Mouse (Mus musculus) urinary bladder, adult 18-20 months (tissue): ENCODE data around the gene Celsr3.

ENCODE experiments used
- DNase-seq, 2 experiments: peaks; one replicate each; pipeline ENCODE4 v3.0.0; 2022; ENCODE audit warnings: low spot score in 2 of 2, mixed read lengths in 2 of 2

The Celsr3 gene

DNA sequence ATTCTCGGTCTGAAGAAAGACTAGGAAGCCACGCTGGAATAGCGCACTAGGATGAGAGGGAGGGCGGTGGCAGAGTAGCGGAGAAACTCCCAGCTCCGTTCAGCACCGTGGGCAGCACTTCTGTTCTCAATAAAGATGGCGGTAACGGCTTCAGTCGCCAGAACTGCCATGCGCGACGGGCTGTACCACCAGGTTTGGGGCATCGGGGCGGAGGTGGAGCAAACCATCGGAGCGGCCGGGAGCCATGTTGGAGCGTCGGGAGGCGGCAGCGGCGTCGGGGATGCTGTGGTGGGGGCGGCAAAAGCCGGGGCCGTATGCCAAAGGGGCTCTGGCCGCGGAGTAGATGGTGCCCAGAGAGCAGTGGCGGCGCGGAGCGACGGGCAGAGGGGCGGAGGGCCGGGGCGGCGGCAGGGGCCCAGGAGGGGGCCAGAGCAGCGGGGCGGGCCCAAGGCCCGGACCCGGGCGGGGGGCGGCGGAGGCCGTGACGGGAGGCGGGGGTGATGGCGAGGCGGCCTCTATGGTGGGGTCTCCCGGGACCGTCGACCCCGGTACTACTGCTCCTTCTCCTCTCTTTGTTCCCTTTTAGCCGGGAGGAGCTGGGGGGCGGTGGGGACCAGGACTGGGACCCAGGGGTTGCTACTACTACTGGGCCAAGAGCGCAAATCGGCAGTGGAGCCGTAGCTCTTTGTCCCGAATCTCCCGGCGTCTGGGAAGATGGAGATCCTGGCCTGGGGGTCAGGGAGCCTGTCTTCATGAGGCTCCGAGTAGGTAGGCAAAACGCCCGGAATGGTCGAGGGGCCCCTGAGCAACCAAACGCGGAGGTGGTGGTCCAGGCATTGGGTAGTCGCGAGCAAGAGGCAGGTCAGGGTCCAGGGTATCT is at the start of gene Celsr3:
TSS of gene Celsr3 (plus strand) at position 501 of the 880 bp plus-strand sequence.
- DNase-seq = no peak

DNA sequence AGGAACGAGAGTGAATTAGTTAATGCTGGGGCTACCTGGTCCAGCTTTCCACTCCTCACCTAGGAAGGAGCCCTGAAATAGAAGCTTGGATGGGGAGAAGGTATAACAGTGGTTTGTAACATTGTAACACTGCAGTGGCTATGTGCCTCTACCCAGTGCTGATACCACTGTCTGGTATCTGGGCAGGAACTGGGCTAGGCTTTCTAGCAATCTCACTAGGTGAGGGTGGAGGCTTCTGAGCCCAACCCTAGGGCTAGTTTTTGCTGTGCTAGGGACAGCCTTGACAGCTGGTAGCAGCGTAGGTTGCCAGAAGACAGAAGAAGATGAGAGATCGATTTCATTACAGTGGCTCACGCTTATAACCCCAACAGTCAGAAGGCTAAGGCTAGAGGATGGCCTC is 49.5 kb upstream of the Celsr3 start:
- no peak for DNase-seq

- DNase-seq = no peak
Measured at GRCm38 (mm10) chr9:108777276-108777675, 48.8 kb upstream of the Celsr3 start.

DNA sequence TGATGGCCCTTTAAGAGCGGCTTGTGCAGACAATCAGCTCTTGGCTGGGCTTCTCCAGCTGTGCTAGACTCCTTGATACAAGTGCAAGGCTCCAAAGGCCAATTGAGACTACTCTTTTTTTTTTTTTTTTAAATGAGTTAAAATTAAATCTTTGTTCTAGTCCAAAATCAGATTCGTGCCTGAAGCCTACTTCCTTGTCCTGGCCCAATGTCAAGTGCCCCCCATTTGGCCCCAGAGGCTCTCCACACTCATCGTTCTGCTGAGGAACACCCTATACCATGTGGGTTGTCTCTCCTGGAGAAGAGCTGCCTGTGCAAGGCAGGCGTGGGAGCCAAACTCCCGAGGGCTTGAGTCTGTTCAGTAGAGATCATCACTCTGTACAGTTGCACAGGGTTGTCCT is 45.2 kb upstream of the Celsr3 start:
- no peak for DNase-seq

DNA sequence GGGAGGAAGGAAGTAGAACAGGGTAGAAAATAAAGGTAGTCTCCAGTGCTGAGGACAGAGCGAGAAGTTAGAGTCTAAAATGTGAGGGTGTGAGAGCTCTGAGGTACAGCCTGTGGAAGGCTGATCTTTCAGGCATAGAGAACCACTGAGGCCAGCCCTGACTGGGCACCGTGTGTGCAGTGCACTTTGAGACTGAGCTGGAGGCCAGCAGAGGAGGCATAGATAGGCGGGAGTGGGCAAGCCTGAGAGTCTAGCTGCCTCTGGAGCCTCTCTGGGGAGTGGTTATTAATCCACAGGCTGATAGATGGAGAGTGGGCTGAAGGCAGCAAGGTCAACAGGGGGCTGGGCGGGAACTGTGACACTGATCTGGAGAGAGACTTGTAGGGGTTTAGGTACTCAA is 44.2 kb upstream of the Celsr3 start:
- DNase-seq = no peak

- DNase-seq = no peak
Measured at GRCm38 (mm10) chr9:108782836-108783547, 43.1 kb upstream of the Celsr3 start.

GRCm38 (mm10) chr9:108783548-108784463 is 42.3 kb upstream of the Celsr3 start, which contains the start of gene Ip6k2:
Gene Ip6k2, plus strand, starts transcription at chr9:108783796.
- DNase-seq = peak; percentile 86 to 94

GRCm38 (mm10) chr9:108785416-108785815 is 40.7 kb upstream of the Celsr3 start:
- DNase-seq = no peak

GRCm38 (mm10) chr9:108786494-108786893 is 39.6 kb upstream of the Celsr3 start:
- no peak for DNase-seq

DNA sequence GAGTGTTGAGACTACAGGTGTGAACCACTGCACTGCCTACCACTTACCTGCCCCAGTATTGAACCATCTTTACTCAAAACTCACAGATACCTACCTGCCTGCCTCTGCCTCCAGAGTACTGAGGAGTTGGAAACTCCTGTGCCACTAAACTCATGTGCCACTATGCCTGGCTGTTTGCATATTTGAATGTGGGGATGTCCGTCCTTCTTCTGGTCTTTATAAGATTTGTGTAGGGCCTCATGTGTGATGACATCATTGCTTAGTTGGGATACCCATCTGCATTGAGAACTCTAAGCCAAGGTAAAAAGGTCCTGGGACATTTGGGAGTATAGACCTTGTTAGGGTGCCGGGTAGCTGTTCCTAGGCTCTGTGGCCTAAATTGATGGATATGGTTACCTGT is 39.0 kb upstream of the Celsr3 start:
- no peak for DNase-seq

DNA sequence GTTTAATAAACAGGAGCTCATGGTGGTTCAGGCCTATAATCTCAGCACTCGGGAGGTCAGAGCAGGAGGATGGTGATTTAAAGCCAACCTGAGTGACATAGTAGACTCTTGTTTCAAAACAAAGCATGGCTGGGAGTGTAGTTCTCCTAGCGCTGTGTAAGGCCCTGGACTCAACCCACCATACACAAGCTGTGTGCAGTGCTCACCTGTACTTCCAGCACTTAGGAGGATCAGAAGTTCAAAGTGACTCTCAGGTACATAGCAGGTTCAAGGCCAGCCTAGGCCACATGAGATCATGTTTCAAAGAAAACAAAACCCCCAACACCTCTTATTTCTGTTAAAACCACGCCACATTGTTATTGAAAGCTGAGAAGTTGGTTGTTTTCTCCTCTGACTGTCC is 37.4 kb upstream of the Celsr3 start:
- DNase-seq = no peak

DNA sequence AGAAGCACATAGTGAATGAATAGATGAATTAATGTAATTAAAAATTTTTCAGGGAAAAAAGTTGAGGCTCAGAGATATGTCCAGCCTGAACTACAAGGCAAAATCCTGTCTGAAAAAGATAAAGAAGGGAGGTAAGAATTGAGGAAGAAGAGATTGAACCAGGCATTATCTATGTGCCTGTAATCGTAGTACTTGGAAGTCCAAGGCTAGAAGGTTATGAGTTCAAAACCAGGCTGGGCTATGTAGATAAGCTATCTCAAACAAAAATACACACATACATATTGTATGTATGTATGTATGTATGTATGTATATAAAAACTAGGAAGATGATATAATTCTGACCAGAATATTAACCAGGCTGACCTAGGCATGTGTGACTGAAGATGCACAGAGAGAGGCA is 33.8 kb upstream of the Celsr3 start:
- DNase-seq = no peak

- no peak for DNase-seq
Measured at GRCm38 (mm10) chr9:108792730-108793129, 33.4 kb upstream of the Celsr3 start.

DNA sequence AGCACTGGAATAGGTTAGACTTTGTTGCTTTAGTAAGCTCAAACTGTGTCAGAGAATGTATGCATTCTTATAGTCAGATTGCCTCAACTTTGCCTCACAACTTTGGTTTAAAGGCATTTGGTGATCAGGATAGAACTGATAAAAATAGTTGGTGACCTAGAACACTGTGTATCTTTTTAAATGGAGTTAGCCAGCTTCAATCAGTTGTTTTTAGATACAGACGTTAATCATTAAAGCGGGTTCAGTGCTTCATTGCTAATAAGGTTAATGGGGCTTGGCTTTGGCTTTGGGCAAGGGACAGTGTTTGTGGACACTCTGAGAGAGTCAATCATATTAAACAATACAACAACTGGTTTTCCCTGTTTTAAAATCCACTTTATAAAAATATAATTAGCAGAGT is 30.8 kb upstream of the Celsr3 start:
- DNase-seq = no peak

DNA sequence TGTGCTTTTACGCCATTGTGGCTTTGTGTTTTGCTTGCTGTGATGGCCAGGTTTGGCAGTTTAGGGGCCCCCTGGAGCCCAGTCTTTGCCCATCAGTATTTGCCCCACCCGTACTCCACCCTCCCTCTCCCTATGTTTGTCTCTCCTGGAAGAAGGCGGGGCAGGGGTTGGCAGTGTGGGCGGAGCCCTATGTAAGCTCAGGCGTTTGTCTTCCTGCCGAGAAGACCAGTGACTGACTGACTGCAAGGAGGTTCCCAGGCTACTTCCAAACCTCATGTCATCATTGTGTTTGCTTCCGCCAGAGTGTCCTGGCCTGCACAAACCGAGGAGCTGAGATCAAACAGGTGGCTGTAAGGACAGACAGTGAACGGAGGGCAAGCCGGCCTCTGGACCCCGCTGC is 30.4 kb upstream of the Celsr3 start:
- peak; percentile 50 to 61 for DNase-seq

DNA sequence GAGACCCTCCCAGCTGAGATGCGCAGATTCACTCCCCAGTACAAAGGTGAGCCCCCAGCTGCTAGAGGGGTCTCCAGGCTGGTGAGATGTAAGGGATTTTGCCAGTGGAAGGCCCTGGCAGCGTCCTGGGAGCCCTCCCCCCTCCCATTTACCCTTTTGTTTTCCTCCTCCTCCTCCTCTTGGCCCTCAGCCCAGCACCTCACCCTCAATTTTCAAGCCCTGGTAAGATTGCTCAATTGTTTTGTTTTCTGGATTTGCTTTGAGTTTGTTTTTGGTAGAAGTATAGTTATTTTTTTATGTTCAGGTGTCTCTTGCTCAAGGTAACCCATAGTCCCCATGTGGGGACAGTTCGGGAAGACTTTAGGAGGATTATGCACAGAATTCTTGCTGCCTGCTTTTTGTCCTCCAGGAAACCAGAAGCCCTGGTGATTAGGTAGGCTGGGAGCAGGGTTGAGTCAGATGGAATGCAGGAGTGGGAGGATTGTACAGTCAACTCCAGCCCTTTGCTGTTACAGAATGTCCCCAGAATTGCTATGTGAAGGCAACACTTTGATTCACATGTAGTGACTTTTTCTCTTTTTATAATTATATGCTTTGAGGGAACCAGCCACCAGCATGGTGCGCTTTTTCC is 29.7 kb upstream of the Celsr3 start:
- no peak for DNase-seq

DNA sequence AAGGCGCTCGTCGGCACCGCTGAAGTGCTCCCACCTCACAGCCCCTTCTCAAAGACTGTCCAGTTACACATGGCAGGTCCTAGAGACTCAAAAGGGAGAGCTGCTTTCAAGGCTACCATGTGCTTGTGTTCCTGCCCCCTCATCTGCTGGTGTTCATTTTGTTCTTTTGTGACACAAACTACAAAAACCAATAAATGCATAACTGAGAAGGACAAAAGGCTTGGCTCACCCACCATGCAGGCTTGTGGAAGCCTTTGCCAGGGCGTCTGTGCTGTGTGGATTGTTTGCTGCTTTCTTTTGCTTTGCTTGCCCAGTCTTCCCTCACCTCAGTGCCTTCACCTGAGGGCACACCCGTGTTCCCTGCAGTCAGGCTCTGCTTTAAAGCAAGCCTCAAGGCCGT is 28.6 kb upstream of the Celsr3 start:
- no peak for DNase-seq

GRCm38 (mm10) chr9:108798508-108799075 is 27.5 kb upstream of the Celsr3 start:
- no peak for DNase-seq

DNA sequence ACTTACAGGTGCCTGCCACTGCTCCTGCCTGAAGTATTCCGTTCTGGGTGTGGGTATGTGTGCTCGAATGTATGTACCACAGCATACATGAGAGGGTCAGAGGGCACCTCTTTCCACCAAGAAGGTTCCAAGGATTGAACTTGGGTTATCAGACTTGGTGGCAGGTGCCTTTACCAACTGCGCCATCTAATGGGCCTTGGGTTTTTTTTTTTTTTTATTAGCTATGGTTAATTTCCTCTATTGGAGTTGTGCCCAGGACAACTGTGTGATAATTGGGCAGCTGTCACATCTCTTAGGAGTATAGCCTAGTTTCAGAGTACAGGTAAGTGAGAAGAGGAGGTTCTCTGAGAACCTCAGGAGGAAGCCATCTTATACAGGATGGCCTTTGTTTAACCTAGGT is 26.6 kb upstream of the Celsr3 start:
- no peak for DNase-seq

DNA sequence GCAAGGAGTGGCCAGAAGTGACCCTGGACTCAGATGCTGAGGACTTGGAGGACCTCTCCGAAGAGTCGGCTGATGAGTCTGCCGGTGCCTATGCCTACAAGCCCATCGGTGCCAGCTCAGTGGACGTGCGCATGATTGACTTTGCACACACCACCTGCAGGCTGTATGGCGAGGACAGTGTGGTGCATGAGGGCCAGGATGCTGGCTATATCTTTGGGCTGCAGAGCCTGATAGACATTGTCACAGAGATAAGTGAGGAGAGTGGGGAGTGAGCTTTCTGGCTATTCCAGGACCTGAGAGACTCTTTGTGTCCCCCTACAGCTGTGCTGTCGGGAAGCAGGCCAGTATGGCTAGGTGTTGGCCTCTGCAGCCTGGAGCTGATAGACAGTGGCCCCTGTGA is 20.4 kb upstream of the Celsr3 start:
- DNase-seq = no peak

DNA sequence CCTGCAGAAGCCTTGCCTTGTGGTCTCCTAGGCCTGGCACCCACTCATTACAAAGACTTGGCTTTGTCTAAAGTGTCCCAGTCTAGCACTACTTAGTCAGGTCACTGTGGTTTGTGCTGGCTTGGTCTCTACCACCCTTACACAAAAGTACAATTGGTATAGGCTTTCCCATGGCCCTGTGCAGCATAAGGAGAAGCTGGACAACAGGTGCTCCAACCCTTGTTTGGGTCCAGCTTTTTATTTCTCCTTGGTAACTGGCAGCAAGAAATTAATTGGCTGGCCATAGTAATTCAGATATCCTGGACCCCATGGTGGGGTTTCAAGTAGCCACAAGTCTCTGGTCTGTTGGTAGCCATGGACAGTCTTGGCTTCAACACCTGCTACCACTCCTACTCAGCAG is 19.7 kb upstream of the Celsr3 start:
- no peak for DNase-seq
